Mouse (Mus musculus) heart, postnatal 25 days (tissue): ENCODE data around the gene Ldb1. TPM values are rescaled to one million over a fixed set of nuclear protein-coding genes. Genes with fewer than 3 reads are reported as not detected.

Experiments
- DNase-seq: peaks from one replicate; pipeline ENCODE4 v3.0.0; 2022; ENCODE audit warnings: low spot score
- intact Hi-C: fragments of 180-260 bp; cut with DNase I; formaldehyde crosslinking; loops from one replicate; pipeline ENCODE4 v1.15.1; 2025
- total RNA-seq, 2 experiments: library from RNA; stranded (reverse); gene quantifications; 2 replicates each; pipeline ENCODE4 v1.2.3; 2021

Ldb1 gene
- total RNA-seq, 2 experiments from 2014 or later: 40.3 to 44.7 TPM

DNA sequence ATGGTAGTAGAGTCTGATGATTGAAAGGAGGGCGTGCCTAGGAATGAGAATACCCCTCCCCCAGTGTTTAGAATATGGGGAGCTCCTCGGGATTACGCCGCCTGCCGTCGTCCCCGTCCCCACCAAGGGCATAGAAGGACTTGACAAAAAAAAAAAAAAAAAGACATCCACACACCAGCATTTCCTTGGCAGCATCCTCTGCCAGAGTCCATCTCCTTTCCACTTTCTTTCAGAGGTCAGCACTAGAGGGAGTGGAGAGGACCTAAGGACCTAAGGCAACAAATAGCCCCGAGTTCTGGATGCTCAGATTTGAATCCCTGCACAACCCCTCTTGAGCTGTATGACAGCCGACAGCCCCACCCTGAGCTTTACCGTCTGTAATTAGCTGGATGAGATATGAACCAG is 1.6 kb upstream of the Ldb1 start:
- no peak for DNase-seq
- intact Hi-C loops: no loop called here

DNA sequence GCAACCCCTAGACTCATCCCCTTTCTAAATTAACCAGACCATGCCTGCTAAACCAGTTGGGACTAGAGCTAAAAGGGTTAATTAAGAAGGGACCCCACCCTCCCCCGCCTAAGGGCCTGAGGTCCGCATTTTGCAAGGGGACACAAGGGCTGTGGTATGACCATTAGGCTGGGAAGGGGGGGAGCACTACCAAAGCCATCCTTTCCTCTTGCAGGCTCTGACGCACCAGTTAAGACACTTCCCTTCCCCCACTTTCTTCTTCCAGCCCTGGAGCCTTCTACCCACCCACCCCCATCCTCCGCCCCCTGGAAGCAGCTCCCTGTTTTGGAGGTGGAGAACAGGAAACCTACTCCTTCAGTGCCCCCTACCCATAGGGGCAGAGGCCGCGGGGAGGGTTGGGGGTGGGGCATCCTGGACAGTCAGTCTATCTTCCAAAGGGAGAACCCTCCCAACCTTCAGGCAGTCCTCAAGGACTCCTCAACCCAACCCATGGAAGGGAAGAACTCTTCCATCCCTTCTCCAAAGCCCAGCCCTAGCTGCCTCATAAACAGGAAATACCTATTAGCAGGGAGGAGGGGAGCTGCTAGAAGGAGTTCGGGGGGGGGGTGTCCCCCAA is 790 bp upstream of the Ldb1 start:
- intact Hi-C loops: loop anchor here (1.0 kb wide), 1 partner anchor 10 kb away; no protein-coding TSS in a partner anchor
- DNase-seq: peak; percentile 47

GRCm38 (mm10) chr19:46044271-46044992 is 582 bp downstream of the Ldb1 start, which contains the start of gene Pprc1:
Pprc1 (plus strand) TSS chr19:46044886.
- intact Hi-C loops: no loop called here
- DNase-seq: peak; percentile 31

DNA sequence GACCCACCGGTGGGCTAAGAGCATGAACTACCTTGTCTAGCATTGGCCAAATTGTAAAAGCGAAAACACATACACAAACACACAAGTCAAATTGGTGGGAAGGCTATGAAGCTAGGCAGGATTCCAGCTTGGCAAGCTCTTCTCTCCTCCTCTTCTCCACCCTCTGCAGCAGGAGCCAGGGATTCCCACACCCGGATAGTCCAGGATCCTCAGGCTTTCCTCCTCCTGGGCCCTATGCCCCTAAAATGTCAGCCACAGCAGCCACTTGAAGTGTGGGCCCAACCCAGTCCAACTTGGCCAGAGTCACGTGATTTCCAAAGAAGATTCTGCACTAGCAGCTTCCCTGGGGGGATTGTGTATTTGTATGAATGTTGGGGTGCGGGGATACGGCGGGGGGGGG is 1.6 kb downstream of the Ldb1 start:
- DNase-seq: peak; percentile 21
- intact Hi-C loops: no loop called here

- no peak for DNase-seq
- intact Hi-C loops: no loop called here
Observed at GRCm38 (mm10) chr19:46042476-46043011, 2.5 kb downstream of the Ldb1 start.

- intact Hi-C loops: no loop called here
- DNase-seq: peak; percentile 60
Observed at GRCm38 (mm10) chr19:46041933-46042475, 3.0 kb downstream of the Ldb1 start.

GRCm38 (mm10) chr19:46041299-46041932 is 3.6 kb downstream of the Ldb1 start:
- intact Hi-C loops: no loop called here
- DNase-seq: no peak

- intact Hi-C loops: no loop called here
- DNase-seq: no peak
Observed at GRCm38 (mm10) chr19:46040149-46040902, 4.7 kb downstream of the Ldb1 start.

DNA sequence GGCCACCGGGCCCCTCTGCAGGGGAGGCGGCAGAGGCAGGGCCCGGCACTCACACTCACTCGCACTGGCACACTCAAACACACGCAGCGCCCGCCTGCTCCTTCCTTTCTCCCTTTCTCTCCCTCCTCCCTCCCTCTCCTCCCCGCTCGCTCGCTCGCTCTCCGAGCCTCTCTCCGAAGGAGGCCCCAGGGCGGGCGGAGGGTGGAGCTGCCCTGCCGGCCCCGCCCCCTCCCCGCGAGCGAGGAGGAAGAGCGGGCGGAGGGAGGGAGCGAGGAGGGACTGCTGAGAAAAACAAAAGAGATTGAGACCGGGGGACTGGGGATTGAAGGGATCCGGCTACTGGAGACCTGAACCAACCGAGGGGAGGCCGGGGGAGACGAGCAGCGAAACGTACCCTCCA is 5.5 kb downstream of the Ldb1 start:
- DNase-seq: peak; percentile 83
- intact Hi-C loops: loop anchor here (5.0 kb wide), 1 partner anchor 42 kb away; the partner anchor contains the start of gene Armh3

DNA sequence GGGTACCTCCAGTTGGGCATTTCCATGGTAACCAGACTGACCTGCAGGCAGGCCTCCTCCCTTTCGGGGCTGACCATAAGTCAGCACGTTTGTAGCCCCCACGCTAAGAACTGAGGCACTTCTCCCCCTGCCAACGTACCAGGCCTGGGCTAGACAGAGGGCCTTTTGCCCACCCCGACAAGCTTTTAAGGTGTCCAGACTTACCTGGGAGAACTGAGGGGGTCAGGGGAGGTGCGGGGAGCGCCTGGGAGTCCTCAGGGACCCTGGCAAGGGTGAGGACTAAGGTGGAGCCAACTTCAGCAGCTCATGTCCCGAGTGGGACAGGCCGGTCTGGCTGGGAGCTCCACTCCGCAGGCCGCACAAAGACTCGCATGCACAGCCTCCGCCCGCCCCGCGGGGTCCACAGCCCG is 6.2 kb downstream of the Ldb1 start:
- intact Hi-C loops: loop anchor here (5.0 kb wide), 1 partner anchor 42 kb away; the partner anchor contains the start of gene Armh3
- no peak for DNase-seq

DNA sequence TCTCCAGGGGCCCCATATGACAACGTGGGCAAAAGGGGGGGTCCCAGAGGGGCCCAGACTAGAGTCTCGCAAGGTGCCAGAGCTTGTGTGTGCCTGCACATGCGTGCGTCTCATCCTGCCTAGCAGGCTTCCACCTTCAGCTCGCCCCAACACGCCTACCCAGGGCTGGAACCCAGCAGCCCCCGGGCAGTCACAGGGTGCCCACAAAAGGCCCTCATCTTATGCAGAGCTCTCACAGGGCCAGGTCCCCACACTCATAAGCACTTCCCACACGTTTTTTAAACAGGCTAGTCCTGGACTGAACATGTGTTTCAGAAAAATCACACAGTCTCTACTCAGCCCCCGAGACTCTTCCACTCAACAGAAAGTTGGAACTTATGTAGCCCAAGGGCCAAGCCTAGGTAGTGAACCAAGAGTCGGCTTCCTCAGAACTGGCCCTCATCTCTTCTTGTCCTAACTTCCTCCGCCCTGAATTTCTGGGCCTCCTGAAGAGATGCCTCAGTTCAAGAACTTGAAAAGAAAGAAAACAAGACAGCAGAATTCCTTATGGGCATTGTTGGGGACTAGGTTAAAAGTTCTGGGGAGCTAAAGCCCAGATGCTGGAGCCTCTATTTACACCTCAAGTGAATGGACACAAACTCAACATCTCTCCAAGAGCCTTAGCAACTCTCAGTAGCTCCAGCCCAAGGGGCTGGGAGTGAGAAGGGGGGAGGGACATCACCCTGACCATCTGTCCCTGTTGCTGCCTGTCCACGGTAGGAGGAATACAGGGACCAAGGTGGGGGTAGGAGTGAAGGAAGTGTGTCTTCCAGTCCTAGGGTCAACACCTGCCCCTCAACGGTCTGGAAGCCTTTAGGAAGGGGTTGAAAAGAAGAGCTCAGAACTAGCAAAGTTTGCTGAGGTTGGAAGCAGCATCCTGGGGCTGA is 6.8 kb downstream of the Ldb1 start:
- DNase-seq: no peak
- intact Hi-C loops: loop anchor here (5.0 kb wide), 1 partner anchor 41 kb away; the partner anchor contains the start of gene Armh3

- no peak for DNase-seq
- intact Hi-C loops: loop anchor here (5.0 kb wide), 1 partner anchor 40 kb away; the partner anchor contains the start of gene Armh3
Observed at GRCm38 (mm10) chr19:46037243-46037924, 7.6 kb downstream of the Ldb1 start.

GRCm38 (mm10) chr19:46036477-46037242 is 8.4 kb downstream of the Ldb1 start:
- intact Hi-C loops: loop anchor here (5.0 kb wide), 1 partner anchor 39 kb away; the partner anchor contains the start of gene Armh3
- DNase-seq: no peak

- intact Hi-C loops: loop anchor here (5.0 kb wide), 1 partner anchor 39 kb away; the partner anchor contains the start of gene Armh3
- no peak for DNase-seq
Observed at GRCm38 (mm10) chr19:46035971-46036370, 9.0 kb downstream of the Ldb1 start.

GRCm38 (mm10) chr19:46033911-46034310 is 11.1 kb downstream of the Ldb1 start:
- intact Hi-C loops: no loop called here
- DNase-seq: no peak

- no peak for DNase-seq
- intact Hi-C loops: no loop called here
Observed at GRCm38 (mm10) chr19:46032731-46033510, 12.1 kb downstream of the Ldb1 start.
